ENCODE assay signal across 19 mouse cellular contexts in genomic region chr10:77481814-77482213, GRCm38 (mm10).
"Had no signal": no experiment of that assay in that cellular context is flagged by ENCODE, and none has a peak within 500 bp of the region (broad histone marks: within the 10 kb centered on the region; RNA-seq: fewer than 3 reads in every experiment).

No protein-coding gene starts in this region.

- H3K9ac ChIP-seq: liver, embryonic 13.5 days; neural tube, embryonic 12.5 days; neural tube, embryonic 15.5 days had no signal

- H3K27me3 ChIP-seq: liver, embryonic 13.5 days; neural tube, embryonic 12.5 days; neural tube, embryonic 15.5 days had no signal

- H3K4me2 ChIP-seq: liver, embryonic 13.5 days; midbrain, embryonic 11.5 days; neural tube, embryonic 12.5 days; neural tube, embryonic 15.5 days had no signal

- H3K4me1 ChIP-seq: neural tube, embryonic 12.5 days; neural tube, embryonic 15.5 days had no signal

- H3K9me3 ChIP-seq: liver, embryonic 13.5 days; neural tube, embryonic 12.5 days; neural tube, embryonic 15.5 days had no signal

- H3K27ac ChIP-seq: liver, embryonic 13.5 days; neural tube, embryonic 12.5 days; neural tube, embryonic 15.5 days had no signal

- DNase-seq: kidney, adult 9 months; kidney, postnatal 14 days; kidney, postnatal 4 days; layer of hippocampus, adult 9-11 months; liver, embryonic 13.5 days; lung, adult 2 months; lung, postnatal 14 days; lung, postnatal 4 days; midbrain, embryonic 14.5 days; right cerebral cortex, adult 18-20 months; right cerebral cortex, postnatal 14 days; right cerebral cortex, postnatal 4 days; spleen, adult 18-20 months; thymus, adult 2 months; thymus, postnatal 14 days; thymus, postnatal 4 days had no signal

- H3K4me3 ChIP-seq: liver, embryonic 13.5 days; neural tube, embryonic 12.5 days; neural tube, embryonic 15.5 days had no signal
